Mouse (Mus musculus) liver, embryonic 14.5 days (tissue): ENCODE results near the gene D630003M21Rik.

Experiments
- CTCF ChIP-seq: IDR thresholded peaks from 2 replicates; pipeline ENCODE4 v1.5.1; 2016; ENCODE audit warnings: antibody characterized with exemption, low read depth, control low read depth
- EP300 ChIP-seq: IDR thresholded peaks from 2 replicates; pipeline ENCODE4 v1.6.1; 2016; ENCODE audit warnings: antibody characterized with exemption, low read depth

GRCm38 (mm10) chr2:158194945-158195640 lies 33.9 kb downstream of the D630003M21Rik start:
- TF ChIP-seq CTCF (peak; percentile 82), EP300 (no peak)
